Mouse (Mus musculus): ENCODE measurements around the gene Ppp1cc.

Gene Ppp1cc

GRCm38 (mm10) chr5:122157827-122158381, at the start of gene Ppp1cc:
Gene Ppp1cc, plus strand, starts transcription at chr5:122158278.
- DNase-seq (ENCODE audit: low read depth, low spot score): peak; percentile 87

GRCm38 (mm10) chr5:122109325-122110060, 48.6 kb upstream of the Ppp1cc start:
- no peak for DNase-seq (ENCODE audit: low read depth, low spot score)

GRCm38 (mm10) chr5:122110625-122111024, 47.5 kb upstream of the Ppp1cc start:
- no peak for DNase-seq (ENCODE audit: low read depth, low spot score)

GRCm38 (mm10) chr5:122111091-122111932, 46.8 kb upstream of the Ppp1cc start:
- no peak for DNase-seq (ENCODE audit: low read depth, low spot score)

- no peak for DNase-seq (ENCODE audit: low read depth, low spot score)
These were observed 46.2 kb upstream of the Ppp1cc start for GRCm38 (mm10) chr5:122111933-122112248.

GRCm38 (mm10) chr5:122113450-122113849, 44.6 kb upstream of the Ppp1cc start:
- DNase-seq (ENCODE audit: low read depth, low spot score): no peak

GRCm38 (mm10) chr5:122114176-122114575, 43.9 kb upstream of the Ppp1cc start:
- no peak for DNase-seq (ENCODE audit: low read depth, low spot score)

- no peak for DNase-seq (ENCODE audit: low read depth, low spot score)
These were observed 42.8 kb upstream of the Ppp1cc start for GRCm38 (mm10) chr5:122115266-122115763.

- DNase-seq (ENCODE audit: low read depth, low spot score): no peak
These were observed 41.8 kb upstream of the Ppp1cc start for GRCm38 (mm10) chr5:122116243-122116642.

GRCm38 (mm10) chr5:122125211-122125760, 32.8 kb upstream of the Ppp1cc start:
- no peak for DNase-seq (ENCODE audit: low read depth, low spot score)

GRCm38 (mm10) chr5:122129068-122129655, 28.9 kb upstream of the Ppp1cc start:
- no peak for DNase-seq (ENCODE audit: low read depth, low spot score)

- DNase-seq (ENCODE audit: low read depth, low spot score): no peak
These were observed 27.6 kb upstream of the Ppp1cc start for GRCm38 (mm10) chr5:122130341-122130998.

- DNase-seq (ENCODE audit: low read depth, low spot score): no peak
These were observed 26.7 kb upstream of the Ppp1cc start for GRCm38 (mm10) chr5:122131076-122132051.

GRCm38 (mm10) chr5:122132167-122133049, 25.7 kb upstream of the Ppp1cc start:
- no peak for DNase-seq (ENCODE audit: low read depth, low spot score)

GRCm38 (mm10) chr5:122133050-122133389, 25.1 kb upstream of the Ppp1cc start:
- DNase-seq (ENCODE audit: low read depth, low spot score): no peak

GRCm38 (mm10) chr5:122134395-122135289, 23.4 kb upstream of the Ppp1cc start:
- no peak for DNase-seq (ENCODE audit: low read depth, low spot score)

GRCm38 (mm10) chr5:122135290-122135882, 22.7 kb upstream of the Ppp1cc start:
- DNase-seq (ENCODE audit: low read depth, low spot score): no peak

Data from WW6 (cell line).